Mouse (Mus musculus) embryonic facial prominence, embryonic 11.5 days (tissue): Measurements from ENCODE around the gene Ly6f. TPM values are rescaled to one million over a fixed set of nuclear protein-coding genes. Genes with fewer than 3 reads are reported as not detected.
"Not testable (repeated sequence)": the region's sequence is repeated elsewhere in the genome, so short reads cannot be mapped to it uniquely, and the experiment has no call there.

ENCODE experiments used
- ATAC-seq: fragments of 200-750 bp; cut with Nextera tagmentation; replicated peaks from 2 replicates; pipeline ENCODE4 v1.8.0; 2017; ENCODE audit warnings: low read depth; ENCODE audit not compliant: insufficient number of reproducible peaks, low FRiP score, low TSS enrichment
- DNase-seq: peaks from one replicate; pipeline ENCODE4 v3.0.0-alpha.2; 2015; ENCODE audit warnings: low spot score
- H3K27ac ChIP-seq: fragments of 300-500 bp; sonication (generic); replicated peaks from 2 replicates; pipeline ENCODE4 v1.5.1; 2014; ENCODE audit warnings: mild to moderate bottlenecking, low read depth, low read length, control low read depth
- H3K27me3 ChIP-seq: fragments of 300-500 bp; sonication (generic); 2 replicates; pipeline ENCODE4 v1.6.1; 2014; ENCODE audit warnings: mild to moderate bottlenecking, low read length, moderate library complexity, mixed read lengths; ENCODE audit not compliant: control insufficient read depth, insufficient read depth
- H3K36me3 ChIP-seq: fragments of 300-500 bp; sonication (generic); replicated peaks from 2 replicates; pipeline ENCODE4 v1.6.1; 2014; ENCODE audit warnings: low read depth, mild to moderate bottlenecking, low read length, moderate library complexity, mixed read lengths; ENCODE audit not compliant: control insufficient read depth, insufficient read depth
- H3K4me1 ChIP-seq: fragments of 300-500 bp; sonication (generic); 2 replicates; pipeline ENCODE4 v1.6.1; 2014; ENCODE audit warnings: low read length, mixed read lengths; ENCODE audit not compliant: control insufficient read depth, insufficient read depth
- H3K4me2 ChIP-seq: fragments of 300-500 bp; sonication (generic); 2 replicates; pipeline ENCODE4 v1.6.1; 2014; ENCODE audit warnings: low read depth, mild to moderate bottlenecking, control low read depth, low read length, moderate library complexity
- H3K4me3 ChIP-seq: fragments of 300-500 bp; sonication (generic); 2 replicates; pipeline ENCODE4 v1.5.1; 2014; ENCODE audit warnings: low read depth, low read length, control low read depth
- H3K9ac ChIP-seq: fragments of 300-500 bp; sonication (generic); replicated peaks from 2 replicates; pipeline ENCODE4 v1.6.1; 2014; ENCODE audit warnings: mild to moderate bottlenecking, control low read depth, low read length
- H3K9me3 ChIP-seq: fragments of 300-500 bp; sonication (generic); replicated peaks from 2 replicates; pipeline ENCODE4 v1.6.1; 2016; ENCODE audit warnings: mild to moderate bottlenecking, low read length, inconsistent platforms, mixed read lengths; ENCODE audit not compliant: control insufficient read depth
- WGBS: fragments of 180-500 bp; shearing (Covaris S2); extraction: QIAGEN DNeasy Blood & Tissue Kit; methylation state at CpG from one replicate; pipeline ENCODE4 v1.1.7; 2014; 5-methylcytosine and 5-hydroxymethylcytosine counted together
- polyA plus RNA-seq: library from polyadenylated mRNA; unstranded; fragments of >200 nt; fragmentation: Nextera tagmentation; extraction: Ambion mirVana; gene quantifications from 2 replicates; pipeline ENCODE4 v1.2.1, GENCODE M21; 2014

The Ly6f gene
- polyA plus RNA-seq, 1 experiment from 2014 or later = not detected

GRCm38 (mm10) chr15:75268916-75269829 is 952 bp downstream of the Ly6f start:
- Histone ChIP-seq H3K27me3 (no peaks in the 10 kb centered on the region), H3K36me3 (no peaks in the 10 kb centered on the region), H3K27ac (no peak overlapping the region), H3K9ac (no peak overlapping the region), H3K4me2 (no peak overlapping the region), H3K4me1 (no peaks in the 10 kb centered on the region), H3K9me3 (no peaks in the 10 kb centered on the region; the same call in 1 of the 2 replicates), H3K4me3 (no peak overlapping the region)
- 81% methylated on average over 5 of the region's 5 CpGs for WGBS
- ATAC-seq (no peak), DNase-seq (no peak)

GRCm38 (mm10) chr15:75270169-75270568 is 1.9 kb downstream of the Ly6f start:
- Histone ChIP-seq H3K27ac (no peak overlapping the region), H3K4me3 (no peak overlapping the region)

GRCm38 (mm10) chr15:75270691-75271362 is 2.6 kb downstream of the Ly6f start:
- no peak for DNase-seq
- no peak overlapping the region for H3K9ac ChIP-seq
- WGBS = 80% methylated on average over 3 of the region's 3 CpGs

More at GRCm38 (mm10) chr15:75270169-75270568, 1.9 kb downstream of the Ly6f start:
- no peak for DNase-seq
- Histone ChIP-seq H3K9ac (no peak overlapping the region), H3K4me2 (no peak overlapping the region), H3K27me3 (no peaks in the 10 kb centered on the region), H3K4me1 (no peaks in the 10 kb centered on the region), H3K36me3 (no peaks in the 10 kb centered on the region), H3K9me3 (no peaks in the 10 kb centered on the region)
- no peak for ATAC-seq

GRCm38 (mm10) chr15:75271426-75271825 is 3.2 kb downstream of the Ly6f start:
- no peak for ATAC-seq
- Histone ChIP-seq H3K36me3 (no peaks in the 10 kb centered on the region), H3K27me3 (no peaks in the 10 kb centered on the region), H3K4me2 (no peak overlapping the region), H3K27ac (no peak overlapping the region), H3K4me1 (no peaks in the 10 kb centered on the region), H3K9me3 (no peaks in the 10 kb centered on the region; the same call in 1 of the 2 replicates), H3K9ac (no peak overlapping the region), H3K4me3 (no peak overlapping the region)
- DNase-seq = no peak
- 65% methylated on average over 1 of the region's 1 CpGs for WGBS

More at GRCm38 (mm10) chr15:75270691-75271362, 2.6 kb downstream of the Ly6f start:
- ATAC-seq = no peak
- H3K4me1 ChIP-seq = no peaks in the 10 kb centered on the region
- no peak overlapping the region for H3K4me2 ChIP-seq
- no peak overlapping the region for H3K4me3 ChIP-seq
- H3K36me3 ChIP-seq = no peaks in the 10 kb centered on the region
- H3K27ac ChIP-seq = no peak overlapping the region
- no peaks in the 10 kb centered on the region; the same call in 1 of the 2 replicates for H3K9me3 ChIP-seq
- H3K27me3 ChIP-seq = no peaks in the 10 kb centered on the region

- Histone ChIP-seq H3K27me3 (no peaks in the 10 kb centered on the region), H3K4me2 (no peak overlapping the region), H3K27ac (no peak overlapping the region), H3K36me3 (no peaks in the 10 kb centered on the region), H3K4me3 (no peak overlapping the region), H3K9ac (no peak overlapping the region), H3K9me3 (no peaks in the 10 kb centered on the region; the same call in 1 of the 2 replicates), H3K4me1 (no peaks in the 10 kb centered on the region)
- no peak for ATAC-seq
- no peak for DNase-seq
- WGBS = 65% methylated on average over 3 of the region's 3 CpGs
These were observed 3.7 kb downstream of the Ly6f start for GRCm38 (mm10) chr15:75271891-75272290.

- not testable (repeated sequence) for H3K27ac ChIP-seq, H3K9ac ChIP-seq, ATAC-seq, H3K27me3 ChIP-seq, H3K36me3 ChIP-seq, H3K4me1 ChIP-seq, H3K9me3 ChIP-seq, DNase-seq, H3K4me2 ChIP-seq, H3K4me3 ChIP-seq
- WGBS = 77% methylated on average over 5 of the region's 5 CpGs
These were observed 13.8 kb downstream of the Ly6f start for GRCm38 (mm10) chr15:75281991-75282390.

- H3K9ac ChIP-seq, H3K9me3 ChIP-seq, H3K27ac ChIP-seq, H3K27me3 ChIP-seq, H3K4me1 ChIP-seq, H3K4me3 ChIP-seq, H3K36me3 ChIP-seq, DNase-seq, ATAC-seq, H3K4me2 ChIP-seq: not testable (repeated sequence)
- WGBS = 86% methylated on average over 4 of the region's 4 CpGs
These were observed 18.3 kb downstream of the Ly6f start for GRCm38 (mm10) chr15:75286512-75286911.

- Histone ChIP-seq H3K4me3 (no peak overlapping the region), H3K9me3 (no peaks in the 10 kb centered on the region), H3K4me2 (no peak overlapping the region), H3K9ac (no peak overlapping the region), H3K4me1 (no peaks in the 10 kb centered on the region), H3K27ac (no peak overlapping the region), H3K36me3 (no peaks in the 10 kb centered on the region), H3K27me3 (no peaks in the 10 kb centered on the region)
- 82% methylated on average over 1 of the region's 1 CpGs for WGBS
- ATAC-seq (no peak), DNase-seq (no peak)
These were observed 24.2 kb downstream of the Ly6f start for GRCm38 (mm10) chr15:75292377-75292776.
